Mouse (Mus musculus) forebrain, embryonic 13.5 days (tissue): Measurements from ENCODE around the gene Rxra. TPM values are rescaled to one million over a fixed set of nuclear protein-coding genes. Genes with fewer than 3 reads are reported as not detected.

Experiments used
- ATAC-seq: fragments of 200-750 bp; cut with Nextera tagmentation; 2 replicates; pipeline ENCODE4 v1.8.0; 2017
- H3K27ac ChIP-seq: fragments of 300-500 bp; sonication (generic); 2 replicates; pipeline ENCODE4 v1.5.1; 2015; ENCODE audit warnings: inconsistent platforms, mild to moderate bottlenecking, moderate library complexity
- H3K27me3 ChIP-seq: fragments of 300-500 bp; sonication (generic); 2 replicates; pipeline ENCODE4 v1.6.1; 2015; ENCODE audit warnings: mild to moderate bottlenecking, inconsistent platforms
- H3K36me3 ChIP-seq: fragments of 300-500 bp; sonication (generic); 2 replicates; pipeline ENCODE4 v1.6.1; 2015; ENCODE audit warnings: mild to moderate bottlenecking, inconsistent platforms; ENCODE audit not compliant: poor library complexity, severe bottlenecking
- H3K4me1 ChIP-seq: fragments of 300-500 bp; sonication (generic); 2 replicates; pipeline ENCODE4 v1.6.1; 2015; ENCODE audit warnings: inconsistent platforms
- H3K4me2 ChIP-seq: fragments of 300-500 bp; sonication (generic); 2 replicates; pipeline ENCODE4 v1.6.1; 2015; ENCODE audit warnings: inconsistent platforms, mild to moderate bottlenecking, moderate library complexity
- H3K4me3 ChIP-seq: fragments of 300-500 bp; sonication (generic); 2 replicates; pipeline ENCODE4 v1.5.1; 2015; ENCODE audit warnings: mild to moderate bottlenecking, inconsistent platforms
- H3K9ac ChIP-seq: fragments of 300-500 bp; sonication (generic); 2 replicates; pipeline ENCODE4 v1.6.1; 2015; ENCODE audit warnings: mild to moderate bottlenecking, inconsistent platforms
- H3K9me3 ChIP-seq: fragments of 300-500 bp; sonication (generic); replicated peaks from 2 replicates; pipeline ENCODE4 v1.6.1; 2016; ENCODE audit warnings: inconsistent platforms
- WGBS: fragments of 180-500 bp; shearing (Covaris S2); methylation state at CpG from one replicate; pipeline ENCODE4 v1.1.7; 2015; 5-methylcytosine and 5-hydroxymethylcytosine counted together
- polyA plus RNA-seq: library from polyadenylated mRNA; unstranded; fragments of >200 nt; fragmentation: Nextera tagmentation; extraction: Ambion mirVana; gene quantifications from 2 replicates; pipeline ENCODE4 v1.2.1, GENCODE M21; 2015

Gene Rxra
- polyA plus RNA-seq, 1 experiment from 2014 or later, result 4.3 TPM

- peaks cover 15% of the 10 kb centered on the region for H3K27me3 ChIP-seq
- whole genome bisulfite sequencing, result under 1% methylated on average over 52 of the region's 106 CpGs
- H3K27ac ChIP-seq, result peak overlapping the region; percentile 71
- H3K36me3 ChIP-seq, result no peaks in the 10 kb centered on the region
- peak overlapping the region; percentile 79 for H3K9ac ChIP-seq
- no peaks in the 10 kb centered on the region for H3K9me3 ChIP-seq
- peak overlapping the region; percentile 89 for H3K4me2 ChIP-seq
- H3K4me3 ChIP-seq, result peak overlapping the region; percentile 76
- H3K4me1 ChIP-seq, result peaks cover 58% of the 10 kb centered on the region
- ATAC-seq, result peak; percentile 63
Observed at GRCm38 (mm10) chr2:27676478-27677325, 462 bp downstream of the Rxra start.

DNA sequence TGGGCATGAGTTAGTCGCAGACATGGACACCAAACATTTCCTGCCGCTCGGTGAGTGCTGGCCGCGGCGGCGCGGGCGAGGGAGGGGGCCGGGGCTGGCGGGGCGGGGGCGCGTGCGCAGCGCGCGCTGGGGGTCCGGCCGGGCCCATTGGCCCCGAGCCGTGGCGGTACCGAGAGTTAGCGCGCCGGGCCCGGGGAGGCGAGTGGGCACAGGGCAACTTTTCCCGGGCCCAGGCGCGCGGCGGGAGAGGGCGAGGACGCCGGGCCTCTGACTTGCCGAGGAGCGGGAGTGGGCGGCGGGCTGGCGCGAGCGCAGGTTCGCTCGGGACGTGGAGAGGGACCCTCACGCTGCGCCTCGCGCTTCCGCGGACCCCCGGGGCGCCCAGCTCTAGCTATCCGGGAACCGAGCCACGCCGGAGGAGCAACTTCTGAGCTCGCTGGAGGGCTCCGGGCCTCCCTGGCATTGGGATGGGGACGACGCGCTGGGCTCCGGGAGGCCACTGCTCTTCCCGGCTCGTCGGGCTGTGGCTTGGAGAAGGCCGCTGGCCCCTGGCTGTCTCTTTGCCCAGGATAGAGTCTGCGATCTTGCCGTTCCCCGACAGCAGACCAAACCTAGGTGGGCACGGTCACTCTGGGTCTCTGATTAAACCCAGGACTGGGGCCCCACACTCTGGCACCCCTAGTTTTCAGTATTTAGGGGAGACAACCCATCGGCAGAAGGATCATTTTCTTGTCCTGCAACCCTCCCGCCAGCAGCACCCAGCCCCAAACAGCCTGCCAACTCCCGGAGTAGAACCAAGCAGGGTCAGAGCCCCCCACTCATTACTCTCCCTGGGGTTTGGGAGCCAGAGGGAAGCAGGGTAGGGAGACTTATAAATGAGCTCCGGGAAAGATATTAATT, 1.4 kb downstream of the Rxra start:
- Histone ChIP-seq H3K9ac (peak overlapping the region; percentile 85), H3K27me3 (peaks cover 13% of the 10 kb centered on the region), H3K27ac (peak overlapping the region; percentile 72), H3K9me3 (no peaks in the 10 kb centered on the region), H3K4me3 (peak overlapping the region; percentile 76), H3K4me2 (peak overlapping the region; percentile 89), H3K4me1 (peaks cover 58% of the 10 kb centered on the region), H3K36me3 (no peaks in the 10 kb centered on the region)
- under 1% methylated on average over 60 of the region's 77 CpGs for WGBS
- peak; percentile 34; the same call in 1 of the 2 replicates for ATAC-seq

GRCm38 (mm10) chr2:27678331-27678730, 2.1 kb downstream of the Rxra start:
- H3K27me3 ChIP-seq, result peaks cover 11% of the 10 kb centered on the region; the same call in 1 of the 2 replicates
- H3K27ac ChIP-seq, result no peak overlapping the region
- H3K4me3 ChIP-seq, result peak overlapping the region; percentile 76
- H3K4me2 ChIP-seq, result peak overlapping the region; percentile 89
- H3K9ac ChIP-seq, result peak overlapping the region; percentile 85
- H3K36me3 ChIP-seq, result no peaks in the 10 kb centered on the region
- no peaks in the 10 kb centered on the region for H3K9me3 ChIP-seq
- no peak for ATAC-seq
- whole genome bisulfite sequencing, result 16% methylated on average over 4 of the region's 4 CpGs
- peaks cover 62% of the 10 kb centered on the region for H3K4me1 ChIP-seq

DNA sequence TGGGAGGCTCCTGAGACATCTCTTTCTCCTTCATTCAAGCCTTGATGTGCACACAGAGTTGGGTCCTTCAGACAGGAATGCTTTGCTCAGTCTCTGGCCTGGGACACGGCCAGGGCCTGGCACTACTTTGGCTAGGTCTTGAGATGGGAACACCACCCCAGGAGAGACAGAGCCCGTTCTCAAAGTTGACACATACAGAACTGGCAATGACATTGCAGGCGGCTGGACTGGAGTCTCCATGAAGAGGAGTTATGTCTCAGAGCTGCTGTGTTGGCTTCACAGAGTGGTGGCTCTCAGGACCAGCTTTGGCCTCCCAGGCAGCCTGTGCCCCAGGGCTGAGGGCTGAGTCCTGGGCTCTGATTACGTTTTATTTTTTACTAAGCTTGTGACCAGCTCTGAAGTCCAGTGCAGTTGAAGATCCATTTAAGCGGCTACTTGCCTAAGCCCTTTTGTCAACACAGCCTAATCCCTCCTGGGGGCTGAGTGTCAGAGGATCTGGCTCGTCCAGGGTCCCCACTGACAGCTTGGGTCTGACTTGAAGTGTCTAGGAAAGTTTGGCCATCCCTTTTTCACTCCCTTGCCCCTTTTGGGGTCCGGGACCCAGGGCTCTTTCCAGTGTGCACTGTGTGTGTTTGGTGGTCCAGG, 2.7 kb downstream of the Rxra start:
- H3K4me2 ChIP-seq, result peak overlapping the region; percentile 89
- H3K9ac ChIP-seq, result peak overlapping the region; percentile 85; the same call in 1 of the 2 replicates
- H3K4me1 ChIP-seq, result peaks cover 68% of the 10 kb centered on the region
- WGBS, result 27% methylated on average over 7 of the region's 7 CpGs
- H3K9me3 ChIP-seq, result no peaks in the 10 kb centered on the region
- peak overlapping the region; percentile 76 for H3K4me3 ChIP-seq
- H3K27ac ChIP-seq, result no peak overlapping the region
- H3K27me3 ChIP-seq, result peaks cover 11% of the 10 kb centered on the region; the same call in 1 of the 2 replicates
- ATAC-seq, result no peak
- H3K36me3 ChIP-seq, result no peaks in the 10 kb centered on the region

DNA sequence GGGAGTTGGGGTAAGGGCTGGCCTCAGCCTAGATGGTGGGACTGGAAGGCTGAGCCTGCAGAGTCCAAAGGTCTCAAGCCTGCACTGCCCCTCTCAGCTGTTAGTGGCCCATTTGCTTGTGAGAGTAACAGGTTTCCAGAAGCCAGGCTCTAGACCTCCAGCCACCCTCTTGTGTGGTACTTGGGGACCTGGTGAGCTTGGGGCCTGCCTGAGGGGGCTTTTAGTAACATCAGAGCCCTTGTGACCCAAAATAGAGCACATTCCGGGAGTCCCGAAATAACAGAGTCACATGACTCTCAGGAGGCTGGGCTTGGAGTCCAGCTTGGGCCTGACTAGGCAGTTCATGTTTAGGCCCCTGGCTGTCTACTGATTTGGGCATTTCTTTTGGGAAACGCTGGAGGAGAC, 3.4 kb downstream of the Rxra start:
- Histone ChIP-seq H3K27ac (no peak overlapping the region), H3K36me3 (no peaks in the 10 kb centered on the region), H3K4me2 (peak overlapping the region; percentile 89), H3K9me3 (no peaks in the 10 kb centered on the region), H3K9ac (peak overlapping the region; percentile 1; the same call in 1 of the 2 replicates), H3K4me1 (peaks cover 75% of the 10 kb centered on the region), H3K27me3 (peaks cover 10% of the 10 kb centered on the region; the same call in 1 of the 2 replicates), H3K4me3 (no peak overlapping the region)
- ATAC-seq, result no peak
- WGBS, result 9% methylated on average over 3 of the region's 3 CpGs

GRCm38 (mm10) chr2:27680058-27680457, 3.8 kb downstream of the Rxra start:
- WGBS, result 63% methylated on average over 6 of the region's 6 CpGs

GRCm38 (mm10) chr2:27680595-27680994, 4.4 kb downstream of the Rxra start:
- Histone ChIP-seq H3K27me3 (0 out of 2 replicates have a peak, but pooled peaks cover 7% of the 10 kb centered on the region), H3K9ac (0 out of 2 replicates have a peak overlapping the region, but pooled peaks have one; percentile 46), H3K9me3 (no peaks in the 10 kb centered on the region), H3K36me3 (no peaks in the 10 kb centered on the region), H3K4me1 (peaks cover 75% of the 10 kb centered on the region), H3K4me3 (no peak overlapping the region), H3K27ac (no peak overlapping the region), H3K4me2 (no peak overlapping the region)
- ATAC-seq, result no peak
- WGBS, result 85% methylated on average over 4 of the region's 4 CpGs

More at GRCm38 (mm10) chr2:27680058-27680457, 3.8 kb downstream of the Rxra start:
- Histone ChIP-seq H3K9ac (peak overlapping the region; percentile 46), H3K4me1 (peaks cover 75% of the 10 kb centered on the region), H3K36me3 (no peaks in the 10 kb centered on the region), H3K27ac (no peak overlapping the region), H3K4me3 (no peak overlapping the region), H3K9me3 (no peaks in the 10 kb centered on the region), H3K4me2 (no peak overlapping the region), H3K27me3 (0 out of 2 replicates have a peak, but pooled peaks cover 7% of the 10 kb centered on the region)
- ATAC-seq, result no peak

DNA sequence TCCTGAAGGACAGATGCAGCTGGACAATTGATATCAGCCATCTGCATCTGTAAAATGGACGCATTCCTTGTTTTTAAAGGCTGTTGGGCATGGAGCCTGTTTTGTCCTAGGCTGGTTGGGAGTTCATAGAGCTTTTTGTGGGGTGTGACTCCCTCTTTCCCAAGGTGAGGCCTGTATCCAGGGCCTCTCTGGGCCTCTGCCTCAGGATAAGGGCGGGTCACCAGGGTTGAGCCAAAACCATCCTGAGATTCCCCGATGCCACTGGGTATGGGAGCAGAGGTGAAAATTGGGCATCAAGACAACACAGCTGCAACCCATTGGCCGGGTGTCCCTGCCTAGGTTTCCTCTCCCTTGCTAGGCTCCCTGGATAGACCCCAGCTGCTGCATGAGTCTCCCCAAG, 5.2 kb downstream of the Rxra start:
- H3K4me1 ChIP-seq, result peaks cover 69% of the 10 kb centered on the region

DNA sequence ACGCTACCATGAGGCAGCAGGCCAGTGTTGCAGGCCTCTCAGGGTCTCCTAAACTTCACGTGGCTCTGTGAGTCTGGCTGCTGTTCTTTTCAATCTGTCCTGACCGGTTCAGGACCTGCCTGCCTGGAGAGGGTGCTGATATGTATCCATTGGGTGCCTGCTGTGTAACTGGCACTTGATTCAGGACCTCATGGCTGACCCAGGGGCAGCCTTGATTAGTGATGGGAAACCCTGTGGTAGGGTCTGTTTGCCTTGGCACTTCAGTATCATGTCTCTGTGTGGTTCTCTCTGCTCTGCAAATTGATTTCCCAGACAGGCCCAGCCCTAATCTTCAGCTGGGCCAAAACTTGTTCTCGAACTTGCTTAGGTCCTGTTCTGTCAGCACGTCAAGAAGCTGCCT, 5.9 kb downstream of the Rxra start:
- Histone ChIP-seq H3K36me3 (no peaks in the 10 kb centered on the region), H3K4me2 (no peak overlapping the region), H3K4me1 (peaks cover 67% of the 10 kb centered on the region), H3K27me3 (0 out of 2 replicates have a peak, but pooled peaks cover 7% of the 10 kb centered on the region), H3K4me3 (no peak overlapping the region), H3K9me3 (no peaks in the 10 kb centered on the region), H3K27ac (no peak overlapping the region), H3K9ac (no peak overlapping the region)
- no peak for ATAC-seq
- 55% methylated on average over 5 of the region's 5 CpGs for WGBS

More for the DNA sequence above, 5.2 kb downstream of the Rxra start:
- 74% methylated on average over 4 of the region's 4 CpGs for WGBS
- Histone ChIP-seq H3K9ac (no peak overlapping the region), H3K27ac (no peak overlapping the region), H3K36me3 (no peaks in the 10 kb centered on the region), H3K9me3 (no peaks in the 10 kb centered on the region), H3K4me3 (no peak overlapping the region), H3K4me2 (no peak overlapping the region), H3K27me3 (0 out of 2 replicates have a peak, but pooled peaks cover 7% of the 10 kb centered on the region)
- ATAC-seq, result no peak

- Histone ChIP-seq H3K4me3 (no peak overlapping the region), H3K36me3 (no peaks in the 10 kb centered on the region), H3K4me1 (peaks cover 51% of the 10 kb centered on the region), H3K27ac (no peak overlapping the region), H3K27me3 (0 out of 2 replicates have a peak, but pooled peaks cover 3% of the 10 kb centered on the region), H3K9me3 (no peaks in the 10 kb centered on the region), H3K9ac (0 out of 2 replicates have a peak overlapping the region, but pooled peaks have one; percentile 12), H3K4me2 (no peak overlapping the region)
- 18% methylated on average over 11 of the region's 11 CpGs for WGBS
- no peak for ATAC-seq
Observed at GRCm38 (mm10) chr2:27684017-27684657, 7.9 kb downstream of the Rxra start.

DNA sequence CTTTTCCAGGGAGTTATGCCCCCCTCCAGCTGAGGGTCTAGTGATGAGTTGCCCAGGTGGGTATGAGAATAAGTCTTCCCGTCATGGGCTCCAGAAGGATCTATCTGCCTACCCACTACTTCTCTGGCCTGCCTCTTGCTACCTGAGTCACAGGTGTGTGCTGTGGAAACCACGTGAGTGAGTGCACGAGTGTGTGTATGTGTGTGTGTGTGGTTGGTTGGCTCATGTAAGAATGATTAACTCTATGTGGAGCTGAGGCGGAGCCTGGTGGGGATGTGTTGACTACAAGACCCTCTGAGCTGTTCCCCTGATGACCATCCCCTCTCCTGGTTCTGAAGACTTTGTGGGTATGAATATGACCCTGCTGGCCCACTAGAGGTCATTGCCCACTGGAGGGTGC, 9.7 kb downstream of the Rxra start:
- Histone ChIP-seq H3K36me3 (no peaks in the 10 kb centered on the region), H3K27me3 (no peaks in the 10 kb centered on the region), H3K9me3 (no peaks in the 10 kb centered on the region), H3K4me3 (no peak overlapping the region), H3K9ac (no peak overlapping the region), H3K4me1 (peaks cover 39% of the 10 kb centered on the region), H3K4me2 (no peak overlapping the region), H3K27ac (no peak overlapping the region; the same call in 1 of the 2 replicates)
- WGBS, result 97% methylated on average over 4 of the region's 4 CpGs
- ATAC-seq, result no peak
